In genomic region chr1:134232326-134232725, GRCm38 (mm10) we compare ENCODE assay signal across 9 mouse cellular contexts. TPM values are rescaled to one million over a fixed set of nuclear protein-coding genes. Genes with fewer than 3 reads are reported as not detected.
DNase-seq lines count a peak whose midpoint lies in the region; ATAC-seq and TF ChIP-seq lines count a peak whose summit lies in the region.
"Had no signal": no experiment of that assay in that cellular context is flagged by ENCODE, and none has a peak within 500 bp of the region (broad histone marks: within the 10 kb centered on the region; RNA-seq: fewer than 3 reads in every experiment).

No protein-coding gene starts in this region.

- peaks cover 50% of the 10 kb centered on the region for H3K27me3 ChIP-seq in hindbrain, embryonic 13.5 days
- peaks cover 32% of the 10 kb centered on the region for H3K27me3 ChIP-seq in hindbrain, embryonic 11.5 days (ENCODE audit: control insufficient read depth, insufficient read depth, low read length)
- peaks cover 33% of the 10 kb centered on the region for H3K27me3 ChIP-seq in midbrain, embryonic 15.5 days (replicated peaks)
- peaks cover 65% of the 10 kb centered on the region for H3K27me3 ChIP-seq in midbrain, embryonic 10.5 days (ENCODE audit: low read depth, poor library complexity, severe bottlenecking)
- peaks cover 32% of the 10 kb centered on the region for H3K27me3 ChIP-seq in stomach, embryonic 15.5 days (replicated peaks)

- H3K4me1 ChIP-seq in hindbrain, embryonic 13.5 days (replicated peaks) = peaks cover 46% of the 10 kb centered on the region
- peaks cover 4% of the 10 kb centered on the region; the same call in 1 of the 2 replicates for H3K4me1 ChIP-seq in hindbrain, embryonic 11.5 days (replicated peaks; ENCODE audit: control insufficient read depth, insufficient read depth, low read length)
- H3K4me1 ChIP-seq in midbrain, embryonic 15.5 days = peaks cover 41% of the 10 kb centered on the region
- H3K4me1 ChIP-seq in midbrain, embryonic 10.5 days = peaks cover 25% of the 10 kb centered on the region
- peaks cover 8% of the 10 kb centered on the region for H3K4me1 ChIP-seq in cortical plate, adult 2 months (ENCODE audit: control insufficient read depth, insufficient read depth, low read length)
- peaks cover 21% of the 10 kb centered on the region; the same call in 1 of the 2 replicates for H3K4me1 ChIP-seq in stomach, embryonic 15.5 days

- peak overlapping the region; percentile 43; the same call in 1 of the 2 replicates for H3K9ac ChIP-seq in hindbrain, embryonic 13.5 days
- H3K9ac ChIP-seq in hindbrain, embryonic 11.5 days (ENCODE audit: low read depth, low read length) = no peak overlapping the region
- H3K9ac ChIP-seq in midbrain, embryonic 15.5 days = no peak overlapping the region
- no peak overlapping the region for H3K9ac ChIP-seq in stomach, embryonic 15.5 days
- H3K9ac ChIP-seq: liver, embryonic 15.5 days had no signal

- no peak overlapping the region for H3K4me3 ChIP-seq in hindbrain, embryonic 13.5 days
- H3K4me3 ChIP-seq in hindbrain, embryonic 11.5 days (ENCODE audit: low read depth, low read length) = no peak overlapping the region
- no peak overlapping the region for H3K4me3 ChIP-seq in midbrain, embryonic 15.5 days
- H3K4me3 ChIP-seq in midbrain, embryonic 10.5 days = no peak overlapping the region
- peak overlapping the region; percentile 87 for H3K4me3 ChIP-seq in cortical plate, adult 2 months (ENCODE audit: insufficient read depth, low read length)
- H3K4me3 ChIP-seq in stomach, embryonic 15.5 days (replicated peaks) = no peak overlapping the region
- H3K4me3 ChIP-seq: liver, embryonic 15.5 days had no signal

- H3K36me3 ChIP-seq in hindbrain, embryonic 13.5 days = no peaks in the 10 kb centered on the region
- H3K36me3 ChIP-seq in hindbrain, embryonic 11.5 days (ENCODE audit: control insufficient read depth, insufficient read depth, low read length) = no peaks in the 10 kb centered on the region
- H3K36me3 ChIP-seq in midbrain, embryonic 15.5 days (replicated peaks) = no peaks in the 10 kb centered on the region
- H3K36me3 ChIP-seq in midbrain, embryonic 10.5 days = no peaks in the 10 kb centered on the region
- H3K36me3 ChIP-seq in stomach, embryonic 15.5 days = no peaks in the 10 kb centered on the region
- H3K36me3 ChIP-seq: liver, embryonic 15.5 days had no signal

- no peak for TF ChIP-seq POLR2A in cortical plate, adult 2 months (IDR thresholded peaks at IDR 0.05; ENCODE audit: extremely low read depth, insufficient read depth, low read length)

- no peak for ATAC-seq in hindbrain, embryonic 13.5 days (ENCODE audit: low FRiP score)
- no peak for ATAC-seq in hindbrain, embryonic 11.5 days (ENCODE audit: low FRiP score)
- ATAC-seq in midbrain, embryonic 15.5 days (replicated peaks) = no peak
- no peak for ATAC-seq in stomach, embryonic 15.5 days (ENCODE audit: insufficient read depth, low FRiP score, low read depth)

- H3K27ac ChIP-seq in hindbrain, embryonic 13.5 days = peak overlapping the region; percentile 67; the same call in 1 of the 2 replicates
- H3K27ac ChIP-seq in hindbrain, embryonic 11.5 days (ENCODE audit: low read depth, low read length) = no peak overlapping the region
- H3K27ac ChIP-seq in midbrain, embryonic 15.5 days = 0 out of 2 replicates have a peak overlapping the region, but pooled peaks have one; percentile 8
- no peak overlapping the region for H3K27ac ChIP-seq in midbrain, embryonic 10.5 days (replicated peaks)
- peak overlapping the region; percentile 85 for H3K27ac ChIP-seq in cortical plate, adult 2 months (ENCODE audit: insufficient read depth, low read length)
- H3K27ac ChIP-seq in stomach, embryonic 15.5 days = peak overlapping the region; percentile 63
- H3K27ac ChIP-seq: liver, embryonic 15.5 days had no signal

- 67% methylated on average over 8 of the region's 8 CpGs for WGBS in hindbrain, embryonic 13.5 days
- 77% methylated on average over 8 of the region's 8 CpGs for WGBS in hindbrain, embryonic 11.5 days
- WGBS in midbrain, embryonic 15.5 days = 72% methylated on average over 8 of the region's 8 CpGs
- 79% methylated on average over 8 of the region's 8 CpGs for WGBS in midbrain, embryonic 10.5 days
- WGBS in stomach, embryonic 15.5 days = 65% methylated on average over 8 of the region's 8 CpGs

- peak overlapping the region; percentile 86 for H3K4me2 ChIP-seq in hindbrain, embryonic 13.5 days
- no peak overlapping the region for H3K4me2 ChIP-seq in hindbrain, embryonic 11.5 days (replicated peaks; ENCODE audit: low read depth, low read length)
- H3K4me2 ChIP-seq in midbrain, embryonic 15.5 days = peak overlapping the region; percentile 86
- H3K4me2 ChIP-seq in stomach, embryonic 15.5 days = peak overlapping the region; percentile 23; the same call in 1 of the 2 replicates
- H3K4me2 ChIP-seq: liver, embryonic 15.5 days had no signal

- no peaks in the 10 kb centered on the region for H3K9me3 ChIP-seq in hindbrain, embryonic 13.5 days
- H3K9me3 ChIP-seq in hindbrain, embryonic 11.5 days (ENCODE audit: control insufficient read depth, low read length) = no peaks in the 10 kb centered on the region
- H3K9me3 ChIP-seq in midbrain, embryonic 15.5 days = no peaks in the 10 kb centered on the region
- H3K9me3 ChIP-seq in midbrain, embryonic 10.5 days (replicated peaks) = no peaks in the 10 kb centered on the region
- no peaks in the 10 kb centered on the region for H3K9me3 ChIP-seq in stomach, embryonic 15.5 days
- H3K9me3 ChIP-seq: liver, embryonic 15.5 days had no signal

- DNase-seq in hindbrain, embryonic 11.5 days (ENCODE audit: low spot score) = no peak
- DNase-seq in midbrain, embryonic 10.5 days (ENCODE audit: low spot score) = no peak
- no peak for DNase-seq in gastrocnemius, adult 8-10 months (ENCODE audit: low spot score in 2 of 2)
- no peak for DNase-seq in layer of hippocampus, adult 9-10 months (ENCODE audit: low spot score)

- no peak for TF ChIP-seq CTCF in cortical plate, adult 2 months (IDR thresholded peaks at IDR 0.05; ENCODE audit: extremely low read depth, insufficient read depth, low read length)

RNA-seq across cellular contexts. Expression of gene Adora1, which starts 2.9 kb away (rescaled TPM):
- 10.2 and 10.6 TPM in 2 replicates for polyA plus RNA-seq in hindbrain, embryonic 13.5 days (2015; fragmentation: Nextera tagmentation; extraction: Ambion mirVana)
- 0.24 and 0.25 TPM in 2 replicates for polyA plus RNA-seq in hindbrain, embryonic 11.5 days (2014; fragmentation: Nextera tagmentation; extraction: Ambion mirVana)
- 16.2 and 19.2 TPM in 2 replicates for polyA plus RNA-seq in midbrain, embryonic 15.5 days (2015; fragmentation: Nextera tagmentation; extraction: Ambion mirVana)
- 0.14 and 0.17 TPM in 2 replicates for polyA plus RNA-seq in midbrain, embryonic 10.5 days (2016; fragmentation: Nextera tagmentation; extraction: Ambion mirVana)
- polyA plus RNA-seq in cortical plate, adult 2 months (2012; rRNA removed) = 154 and 161 TPM in 2 replicates
- polyA plus RNA-seq in stomach, embryonic 15.5 days (2015; fragmentation: Nextera tagmentation; extraction: Ambion mirVana) = 11.8 and 13.8 TPM in 2 replicates
- total RNA-seq in gastrocnemius, adult 8-10 months (2022) = under 1 TPM; 0.19 to 0.97 (median 0.69) TPM

RNA-seq across cellular contexts. Expression of gene Mybph, which starts 39.1 kb away (rescaled TPM):
- polyA plus RNA-seq in hindbrain, embryonic 13.5 days (2015; fragmentation: Nextera tagmentation; extraction: Ambion mirVana) = 0.83 and 1.9 TPM in 2 replicates
- 1.4 and 3.7 TPM in 2 replicates for polyA plus RNA-seq in hindbrain, embryonic 11.5 days (2014; fragmentation: Nextera tagmentation; extraction: Ambion mirVana)
- polyA plus RNA-seq in midbrain, embryonic 15.5 days (2015; fragmentation: Nextera tagmentation; extraction: Ambion mirVana) = 0.13 and 0.19 TPM in 2 replicates
- 0.09 and 0.10 TPM in 2 replicates for polyA plus RNA-seq in midbrain, embryonic 10.5 days (2016; fragmentation: Nextera tagmentation; extraction: Ambion mirVana)
- 0.17 and 0.23 TPM in 2 replicates for polyA plus RNA-seq in cortical plate, adult 2 months (2012; rRNA removed)
- 0.30 and 1.3 TPM in 2 replicates for polyA plus RNA-seq in stomach, embryonic 15.5 days (2015; fragmentation: Nextera tagmentation; extraction: Ambion mirVana)
- total RNA-seq in gastrocnemius, adult 8-10 months (2022) = 100 to 1,000 TPM; 239 to 486 (median 316) TPM

RNA-seq across cellular contexts. Expression of gene Chil1, which starts 50.4 kb away (rescaled TPM):
- polyA plus RNA-seq in hindbrain, embryonic 13.5 days (2015; fragmentation: Nextera tagmentation; extraction: Ambion mirVana) = 2.8 and 3.2 TPM in 2 replicates
- polyA plus RNA-seq in hindbrain, embryonic 11.5 days (2014; fragmentation: Nextera tagmentation; extraction: Ambion mirVana) = 1.1 and 2.0 TPM in 2 replicates
- polyA plus RNA-seq in midbrain, embryonic 15.5 days (2015; fragmentation: Nextera tagmentation; extraction: Ambion mirVana) = 1.5 and 3.3 TPM in 2 replicates
- polyA plus RNA-seq in midbrain, embryonic 10.5 days (2016; fragmentation: Nextera tagmentation; extraction: Ambion mirVana) = 0.82 and 0.90 TPM in 2 replicates
- polyA plus RNA-seq in cortical plate, adult 2 months (2012; rRNA removed) = 18.0 and 18.1 TPM in 2 replicates
- 2.6 and 2.9 TPM in 2 replicates for polyA plus RNA-seq in stomach, embryonic 15.5 days (2015; fragmentation: Nextera tagmentation; extraction: Ambion mirVana)
- total RNA-seq in gastrocnemius, adult 8-10 months (2022) = 1 to 10 TPM in 3 of 4 experiments, under 1 TPM in 1; 0.24 to 2.7 (median 1.3) TPM

RNA-seq across cellular contexts. Expression of gene Myog, which starts 57.5 kb away (rescaled TPM):
- 3.6 and 3.8 TPM in 2 replicates for polyA plus RNA-seq in hindbrain, embryonic 13.5 days (2015; fragmentation: Nextera tagmentation; extraction: Ambion mirVana)
- 5.5 and 12.2 TPM in 2 replicates for polyA plus RNA-seq in hindbrain, embryonic 11.5 days (2014; fragmentation: Nextera tagmentation; extraction: Ambion mirVana)
- 0.10 TPM in 1 of 2 replicates, not detected in the other for polyA plus RNA-seq in midbrain, embryonic 15.5 days (2015; fragmentation: Nextera tagmentation; extraction: Ambion mirVana)
- 0.07 TPM in 1 of 2 replicates, not detected in the other for polyA plus RNA-seq in midbrain, embryonic 10.5 days (2016; fragmentation: Nextera tagmentation; extraction: Ambion mirVana)
- polyA plus RNA-seq in cortical plate, adult 2 months (2012; rRNA removed) = 0.08 and 0.13 TPM in 2 replicates
- polyA plus RNA-seq in stomach, embryonic 15.5 days (2015; fragmentation: Nextera tagmentation; extraction: Ambion mirVana) = 1.3 and 4.3 TPM in 2 replicates
- total RNA-seq in gastrocnemius, adult 8-10 months (2022) = 10 to 100 TPM in 3 of 4 experiments, 1 to 10 TPM in 1; 7.6 to 16.5 (median 15.4) TPM

Comparison
In these comparisons a context has a peak if more than half of its experiments do, and no peak if none do; other contexts are left out.
1. H3K27ac ChIP-seq: peak in hindbrain, embryonic 13.5 days (single experiment), midbrain, embryonic 15.5 days (single experiment), cortical plate, adult 2 months (single experiment) and stomach, embryonic 15.5 days (single experiment); none in hindbrain, embryonic 11.5 days (single experiment) and midbrain, embryonic 10.5 days (single experiment).